Mouse (Mus musculus): ENCODE results near the gene Ntsr1.

DNA sequence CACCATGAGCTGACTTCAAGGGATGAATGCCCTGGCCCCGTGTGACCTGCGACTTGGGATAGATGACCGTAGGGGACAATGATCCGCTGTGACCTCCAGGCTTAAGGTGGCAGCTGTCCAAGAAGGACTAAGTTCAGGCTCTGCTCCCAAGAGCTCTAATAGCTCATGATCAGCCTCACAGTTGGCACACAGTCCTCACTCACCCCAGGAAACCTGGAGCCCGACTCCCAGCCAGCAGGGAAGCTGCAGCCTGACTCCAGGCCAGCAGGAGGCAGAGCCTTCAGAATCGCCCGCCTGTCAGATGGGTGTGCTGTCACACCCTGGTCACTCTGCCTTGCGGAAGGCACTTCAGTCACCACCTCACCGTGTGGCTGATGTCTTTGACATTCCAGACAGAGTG is 30.0 kb upstream of the Ntsr1 start:
- no peak for TF ChIP-seq HCFC1 (IDR thresholded peaks at IDR 0.05; ENCODE audit: borderline replicate concordance, insufficient read depth, low read length)
- no peak for TF ChIP-seq ZNF384 (IDR thresholded peaks at IDR 0.05; ENCODE audit: low read depth, low read length)
- TF ChIP-seq MAFK (IDR thresholded peaks at IDR 0.05; ENCODE audit: insufficient read depth, low read depth, low read length): no peak
- no peak for TF ChIP-seq CHD2 (IDR thresholded peaks at IDR 0.05; ENCODE audit: low read depth, low read length)

Measured in ES-E14 (cell line).